Mouse (Mus musculus) fat pad, adult 2 months (tissue): ENCODE results near the gene Shisa8.

ENCODE experiments used
- DNase-seq: peaks from one replicate; pipeline ENCODE4 v3.0.0-alpha.2; 2011; ENCODE audit warnings: low read depth, low spot score; ENCODE audit errors: extremely low read depth

The Shisa8 gene

DNA sequence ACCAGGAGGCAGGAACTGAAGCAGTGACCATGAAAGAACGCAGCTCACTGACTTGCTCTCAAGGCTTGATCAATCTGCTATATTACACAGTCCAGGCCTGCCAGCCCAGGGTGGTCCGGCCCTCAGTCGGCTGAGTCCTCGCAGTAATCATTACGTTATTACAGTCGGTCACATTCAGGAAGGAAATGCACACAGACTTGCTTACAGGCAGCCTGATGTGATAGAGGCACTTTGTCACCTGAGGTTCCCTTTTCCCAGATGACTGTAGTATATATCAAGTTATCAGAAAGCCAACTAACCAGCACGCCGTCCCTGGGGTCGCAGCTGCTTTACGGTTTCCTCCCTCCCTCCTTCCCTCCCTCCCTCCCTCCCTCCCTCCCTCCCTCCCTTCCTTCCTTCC is 55.7 kb downstream of the Shisa8 start:
- no peak for DNase-seq

GRCm38 (mm10) chr15:82156298-82156697 is 56.3 kb downstream of the Shisa8 start:
- DNase-seq, result no peak
